Mouse (Mus musculus): ENCODE measurements at regions not wholly inside any gene's neighbourhood (a gene's known extent, or its start where the extent isn't known, plus 50 kb on each side); places are given as distances from the start of the nearest gene placed in this dataset.

- DNase-seq (ENCODE audit: low spot score) = no peak
Measured at GRCm38 (mm10) chr5:119487184-119487583, 183.3 kb upstream of the Tbx3 start.

GRCm38 (mm10) chr5:119497501-119497900 lies 173.0 kb upstream of the Tbx3 start:
- peak; percentile 28 for DNase-seq (ENCODE audit: low spot score)

DNA sequence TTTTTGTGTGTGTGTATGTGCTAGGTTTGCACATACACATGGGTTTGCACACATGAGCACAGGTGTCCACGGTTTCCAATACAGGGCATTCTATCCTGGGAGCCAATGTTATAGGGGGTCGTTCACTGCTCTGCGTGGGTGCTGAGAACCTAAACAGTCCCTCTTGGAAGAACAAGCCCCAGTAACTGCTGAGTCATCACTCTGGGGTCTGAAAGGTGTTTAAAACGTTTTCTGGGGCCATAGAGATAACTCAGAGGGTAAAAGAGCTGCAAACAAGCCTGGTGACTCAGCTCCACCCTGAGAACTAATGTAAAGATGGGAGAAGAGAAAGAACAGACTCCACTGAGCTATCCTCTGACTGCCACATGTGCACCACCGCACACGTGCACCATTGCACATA lies 172.0 kb upstream of the Tbx3 start:
- DNase-seq (ENCODE audit: low spot score) = no peak

DNA sequence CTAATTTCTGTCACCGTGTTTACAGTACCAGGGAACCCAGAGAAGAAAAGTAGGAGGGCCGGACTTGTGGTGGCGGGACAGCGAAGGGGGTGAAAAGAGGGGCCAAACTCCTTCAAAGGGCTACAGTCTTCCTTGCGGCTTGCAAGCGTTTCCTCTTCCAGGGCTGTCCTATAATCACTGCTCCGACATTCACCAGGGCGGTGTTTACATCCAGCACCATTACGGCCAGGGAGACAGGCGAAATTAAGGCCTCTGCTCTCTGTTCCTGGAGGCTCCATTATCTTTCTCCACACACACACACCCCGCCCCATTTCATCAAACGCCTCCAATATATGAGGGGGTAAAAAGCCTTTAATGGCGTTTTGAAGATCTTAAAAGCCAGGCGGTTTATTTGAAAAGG lies 162.8 kb upstream of the Tbx3 start:
- DNase-seq (ENCODE audit: low spot score) = no peak

- DNase-seq (ENCODE audit: low spot score) = no peak
Measured at GRCm38 (mm10) chr5:119518506-119519252, 151.8 kb upstream of the Tbx3 start.

DNA sequence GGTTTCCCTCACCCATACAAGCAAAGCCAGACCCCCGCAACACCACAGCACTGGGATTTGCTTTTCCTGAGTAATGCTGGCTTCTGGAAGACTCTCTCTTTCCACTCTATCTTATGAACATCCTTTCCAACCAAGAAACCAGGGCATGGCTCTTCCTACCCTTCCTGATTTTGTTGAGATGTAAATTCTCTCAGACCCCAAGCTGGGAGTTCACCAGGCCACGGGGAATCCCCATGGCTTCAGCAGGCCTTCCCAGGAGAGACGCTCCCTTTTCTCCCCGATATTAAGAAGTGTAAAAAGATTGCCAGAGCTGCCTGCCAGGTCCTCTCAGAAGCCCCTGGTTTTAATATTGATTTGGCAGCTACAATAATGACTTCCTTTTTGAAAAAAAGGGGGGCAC lies 146.3 kb upstream of the Tbx3 start:
- DNase-seq (ENCODE audit: low spot score) = no peak

DNA sequence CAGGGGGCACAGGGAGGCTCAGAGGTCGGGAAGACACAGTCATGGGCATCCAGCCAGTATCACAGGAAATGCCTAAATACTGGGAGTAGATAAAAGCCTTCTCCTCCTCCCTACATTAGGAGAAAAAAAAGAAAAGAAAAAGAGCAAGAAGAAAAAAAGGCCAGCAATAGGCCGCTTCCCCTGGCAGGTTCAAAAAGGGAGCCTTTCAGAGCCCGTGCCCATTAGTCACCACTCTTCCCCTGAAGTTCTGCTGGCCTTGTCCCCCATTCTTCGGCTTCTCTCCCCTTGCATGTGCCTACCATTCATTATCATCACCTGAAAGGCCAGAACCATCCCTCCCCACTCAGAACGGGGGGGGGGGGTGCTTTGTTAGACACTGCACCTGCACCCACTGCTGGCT lies 144.5 kb upstream of the Tbx3 start:
- DNase-seq (ENCODE audit: low spot score) = no peak

DNA sequence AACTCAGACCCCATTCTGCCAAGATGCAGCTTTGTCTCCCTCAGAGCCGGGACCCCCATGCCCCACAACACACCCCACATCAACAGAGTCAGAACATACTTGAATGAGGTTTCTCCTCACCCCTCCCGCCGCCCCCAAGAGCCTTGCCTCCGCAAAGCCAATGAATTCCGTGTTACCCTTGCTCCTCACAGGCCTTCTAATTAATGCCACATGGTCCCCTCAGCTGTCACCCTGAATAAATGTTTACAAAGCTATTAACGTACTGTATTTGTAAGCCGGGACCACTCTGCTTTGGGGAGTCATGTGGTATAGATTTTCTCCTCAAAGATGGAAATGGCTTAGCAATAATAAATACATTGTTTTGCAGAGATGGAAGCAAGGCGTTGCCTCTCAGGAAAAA lies 140.5 kb upstream of the Tbx3 start:
- DNase-seq (ENCODE audit: low spot score) = no peak

- DNase-seq (ENCODE audit: low spot score) = no peak
Measured at GRCm38 (mm10) chr5:119534946-119535345, 135.5 kb upstream of the Tbx3 start.

DNA sequence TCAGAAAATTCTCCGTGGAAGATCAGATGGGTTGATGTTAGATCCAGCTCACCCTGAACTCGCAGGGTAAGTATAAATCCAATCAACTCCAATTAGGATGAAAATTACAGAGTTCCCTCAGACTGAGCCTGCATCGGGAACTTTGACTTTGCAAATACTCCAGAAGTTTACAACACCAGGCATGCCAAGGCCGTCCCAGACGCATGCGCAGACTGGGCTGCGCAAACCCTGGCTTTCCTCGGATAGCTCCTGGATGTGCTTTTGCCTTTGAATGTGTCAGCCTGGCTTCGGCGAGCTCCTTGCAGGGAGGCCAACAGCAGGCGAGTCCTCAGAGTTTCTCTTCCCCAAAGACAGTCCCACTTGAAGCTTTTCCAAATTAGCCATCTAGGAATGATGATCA lies 127.6 kb upstream of the Tbx3 start:
- DNase-seq (ENCODE audit: low spot score) = no peak

DNA sequence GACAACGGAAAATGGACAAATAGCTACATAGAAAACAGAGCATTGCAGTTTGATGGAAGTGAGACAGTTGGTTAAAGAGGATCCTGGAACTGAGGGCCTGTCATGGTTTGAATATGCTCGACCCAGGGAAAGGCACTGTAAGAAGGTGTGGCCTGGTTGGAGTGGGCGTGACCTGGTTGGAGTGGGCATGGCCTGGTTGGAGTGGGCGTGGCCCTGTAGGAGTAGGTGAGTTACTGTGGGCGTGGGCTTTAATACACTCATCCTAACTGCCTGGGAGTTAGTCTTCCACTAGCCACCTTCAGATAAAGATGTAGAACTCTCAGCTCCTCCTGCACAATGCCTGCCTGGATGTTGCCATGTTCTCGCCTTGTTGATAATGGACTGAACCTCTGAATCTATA lies 126.8 kb upstream of the Tbx3 start:
- DNase-seq (ENCODE audit: low spot score) = no peak

- DNase-seq (ENCODE audit: low spot score) = no peak
Measured at GRCm38 (mm10) chr5:119544681-119545080, 125.8 kb upstream of the Tbx3 start.

DNA sequence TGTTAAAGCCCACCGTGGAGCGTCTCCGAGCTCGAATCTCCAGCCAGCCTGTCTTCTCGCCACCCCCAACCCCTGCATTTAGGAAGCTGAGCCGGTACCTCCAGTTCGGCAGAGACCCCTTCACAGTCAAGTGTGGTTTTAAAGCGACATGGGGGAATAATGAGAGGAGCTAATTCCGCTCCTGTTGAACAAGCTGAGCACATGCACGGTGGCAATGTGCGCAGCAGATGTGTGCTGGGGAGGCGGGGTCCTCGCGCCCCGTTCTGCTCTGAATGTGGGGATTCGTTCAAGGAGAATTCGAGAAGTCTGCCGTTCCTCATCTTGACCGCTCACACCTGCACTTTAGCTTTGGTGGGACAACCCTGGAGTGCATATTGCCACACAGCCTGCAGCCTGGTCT lies 123.4 kb upstream of the Tbx3 start:
- no peak for DNase-seq (ENCODE audit: low spot score)

DNA sequence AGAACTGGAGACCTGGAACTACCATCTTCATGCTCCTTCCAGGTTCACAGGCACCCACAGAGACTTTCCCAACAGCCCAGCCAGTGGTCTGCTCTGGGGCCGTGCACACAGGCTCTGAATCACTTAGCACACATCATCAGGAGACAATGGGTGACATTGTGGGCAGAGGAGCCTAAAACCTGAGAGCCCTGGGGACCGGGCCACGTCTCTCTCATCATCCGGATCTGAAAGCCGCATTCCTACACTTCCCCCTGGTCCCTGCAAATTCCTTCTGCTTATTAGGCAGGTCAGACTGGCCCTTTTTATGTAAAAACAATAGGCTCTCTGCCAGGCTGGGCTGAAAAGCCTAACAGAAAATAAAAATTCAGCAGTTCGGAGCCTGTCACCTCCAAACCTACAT lies 119.6 kb upstream of the Tbx3 start:
- no peak for DNase-seq (ENCODE audit: low spot score)

- DNase-seq (ENCODE audit: low spot score) = no peak
Measured at GRCm38 (mm10) chr5:119553469-119553868, 117.0 kb upstream of the Tbx3 start.

- DNase-seq (ENCODE audit: low spot score) = no peak
Measured at GRCm38 (mm10) chr5:119557071-119557470, 113.4 kb upstream of the Tbx3 start.

- no peak for DNase-seq (ENCODE audit: low spot score)
Measured at GRCm38 (mm10) chr5:119559696-119560095, 110.8 kb upstream of the Tbx3 start.

DNA sequence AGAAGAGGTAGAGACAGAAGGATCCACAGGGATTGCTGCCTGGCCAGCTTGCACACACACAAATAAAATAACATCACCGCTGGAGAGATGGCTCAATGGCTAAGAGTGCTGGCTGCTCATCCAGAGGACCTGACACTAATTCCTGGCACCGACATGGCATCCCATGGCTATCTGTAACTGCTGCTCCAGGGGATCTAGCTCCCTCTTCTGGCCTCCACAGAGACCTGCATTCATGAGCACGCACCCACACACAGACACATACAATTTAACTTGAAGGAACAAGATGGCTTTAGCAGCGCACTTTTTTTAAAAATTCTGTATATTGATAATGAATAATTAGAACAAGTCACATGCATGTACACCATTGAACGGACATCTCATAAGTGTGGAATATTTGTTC lies 110.1 kb upstream of the Tbx3 start:
- DNase-seq (ENCODE audit: low spot score) = no peak

- DNase-seq (ENCODE audit: low spot score) = no peak
Measured at GRCm38 (mm10) chr5:119561531-119561930, 108.9 kb upstream of the Tbx3 start.

- DNase-seq (ENCODE audit: low spot score) = peak; percentile 15
Measured at GRCm38 (mm10) chr5:119563510-119564351, 106.7 kb upstream of the Tbx3 start.

DNA sequence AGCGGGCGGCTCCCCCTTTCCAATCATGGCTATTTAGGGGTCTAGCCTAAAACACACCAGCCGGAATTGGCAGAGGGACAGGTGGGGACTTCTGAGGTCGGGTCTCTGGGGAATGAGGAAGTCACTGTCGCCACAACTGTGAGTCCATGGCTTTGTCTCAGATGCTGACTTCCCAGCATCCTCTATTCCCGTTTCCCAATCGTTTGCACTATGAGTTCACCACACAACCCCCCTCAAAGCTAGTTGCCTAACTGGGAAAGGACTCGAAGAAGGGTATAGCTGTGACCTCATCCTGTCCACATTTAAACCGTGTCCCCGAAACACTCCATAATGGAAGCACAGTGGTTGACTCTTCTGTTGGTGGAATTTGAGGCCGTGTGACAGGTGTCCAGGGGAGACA lies 102.8 kb upstream of the Tbx3 start:
- DNase-seq (ENCODE audit: low spot score) = no peak

- no peak for DNase-seq (ENCODE audit: low spot score)
Measured at GRCm38 (mm10) chr5:119570054-119570453, 100.4 kb upstream of the Tbx3 start.

- DNase-seq (ENCODE audit: low spot score) = no peak
Measured at GRCm38 (mm10) chr5:119571644-119572043, 98.8 kb upstream of the Tbx3 start.

DNA sequence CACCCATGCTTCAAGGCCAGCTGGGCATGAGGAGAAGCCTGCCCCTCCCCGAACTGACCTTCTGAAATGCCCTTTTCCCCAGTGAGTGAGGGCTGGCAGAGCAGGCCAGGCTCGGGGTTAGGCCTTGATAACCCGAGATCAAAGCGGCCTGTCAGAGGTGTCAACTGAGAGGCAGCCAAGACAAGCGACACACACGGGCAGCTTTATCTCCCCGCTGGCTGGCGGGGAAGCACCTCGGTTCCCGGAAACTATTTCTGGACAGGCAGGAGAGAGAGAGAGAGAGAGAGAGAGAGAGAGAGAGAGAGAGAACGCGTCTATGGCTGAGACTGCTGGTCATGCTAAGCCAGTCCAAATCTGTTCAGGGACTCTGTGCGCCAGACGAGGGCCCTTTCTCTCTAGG lies 95.3 kb upstream of the Tbx3 start:
- no peak for DNase-seq (ENCODE audit: low spot score)

Data from testis, postnatal 14 days (tissue).